Mouse (Mus musculus) intestine, postnatal 0 days (tissue): Measurements from ENCODE around the gene Zkscan17. TPM values are rescaled to one million over a fixed set of nuclear protein-coding genes. Genes with fewer than 3 reads are reported as not detected.

Experiments
- ATAC-seq: fragments of 200-750 bp; cut with Nextera tagmentation; 2 replicates; pipeline ENCODE4 v1.8.0; 2017; ENCODE audit warnings: mild to moderate bottlenecking, moderate TSS enrichment, moderate library complexity
- H3K27ac ChIP-seq: fragments of 300-500 bp; sonication (generic); 2 replicates; pipeline ENCODE4 v1.5.1; 2014; ENCODE audit warnings: mild to moderate bottlenecking, low read depth, low read length, moderate library complexity
- H3K27me3 ChIP-seq: fragments of 300-500 bp; sonication (generic); replicated peaks from 2 replicates; pipeline ENCODE4 v1.6.1; 2014; ENCODE audit warnings: low read length, mixed read lengths; ENCODE audit not compliant: control insufficient read depth, insufficient read depth
- H3K36me3 ChIP-seq: fragments of 300-500 bp; sonication (generic); 2 replicates; pipeline ENCODE4 v1.6.1; 2014; ENCODE audit warnings: mild to moderate bottlenecking, moderate library complexity; ENCODE audit not compliant: control insufficient read depth, insufficient read depth
- H3K4me1 ChIP-seq: fragments of 300-500 bp; sonication (generic); replicated peaks from 2 replicates; pipeline ENCODE4 v1.6.1; 2014; ENCODE audit warnings: antibody characterized with exemption, low read length, mixed read lengths; ENCODE audit not compliant: control insufficient read depth, insufficient read depth
- H3K4me2 ChIP-seq: fragments of 300-500 bp; sonication (generic); replicated peaks from 2 replicates; pipeline ENCODE4 v1.6.1; 2014; ENCODE audit warnings: low read depth, mild to moderate bottlenecking, moderate library complexity
- H3K4me3 ChIP-seq: fragments of 300-500 bp; sonication (generic); 2 replicates; pipeline ENCODE4 v1.5.1; 2014; ENCODE audit warnings: low read depth, low read length
- H3K9ac ChIP-seq: fragments of 300-500 bp; sonication (generic); 2 replicates; pipeline ENCODE4 v1.6.1; 2014; ENCODE audit warnings: mild to moderate bottlenecking, low read depth, low read length
- H3K9me3 ChIP-seq: fragments of 300-500 bp; sonication (generic); 2 replicates; pipeline ENCODE4 v1.6.1; 2016; ENCODE audit warnings: mixed run types; ENCODE audit not compliant: control insufficient read depth
- CTCF ChIP-seq: sonication (generic); IDR thresholded peaks from 2 replicates; pipeline ENCODE4 v1.5.1; 2016; ENCODE audit warnings: low read depth, mild to moderate bottlenecking, control low read depth, antibody characterized with exemption, moderate library complexity
- WGBS: fragments of 180-500 bp; shearing (Covaris S2); extraction: QIAGEN DNeasy Blood & Tissue Kit; methylation state at CpG from one replicate; pipeline ENCODE4 v1.1.7; 2014; 5-methylcytosine and 5-hydroxymethylcytosine counted together
- polyA plus RNA-seq: library from polyadenylated mRNA; unstranded; fragments of >200 nt; fragmentation: Nextera tagmentation; extraction: Ambion mirVana; gene quantifications from 2 replicates; pipeline ENCODE4 v1.2.1, GENCODE M21; 2015

Zkscan17 gene
- polyA plus RNA-seq, 1 experiment from 2014 or later, result 6.2 TPM

- no peak overlapping the region for H3K4me3 ChIP-seq
- TF ChIP-seq CTCF, result no peak
- H3K9ac ChIP-seq, result no peak overlapping the region
- peaks cover 39% of the 10 kb centered on the region for H3K36me3 ChIP-seq
- no peaks in the 10 kb centered on the region for H3K9me3 ChIP-seq
- 93% methylated on average over 2 of the region's 2 CpGs for WGBS
- H3K27ac ChIP-seq, result no peak overlapping the region
- H3K4me1 ChIP-seq, result no peaks in the 10 kb centered on the region
- H3K4me2 ChIP-seq, result no peak overlapping the region
- ATAC-seq, result no peak
- H3K27me3 ChIP-seq, result no peaks in the 10 kb centered on the region
Measured at GRCm38 (mm10) chr11:59456346-59456745, 70.2 kb downstream of the Zkscan17 start.

GRCm38 (mm10) chr11:59451086-59451485 is 75.5 kb downstream of the Zkscan17 start, which contains the start of gene Snap47:
Snap47 (minus strand) TSS chr11:59451186.
- Histone ChIP-seq H3K4me1 (peaks cover 3% of the 10 kb centered on the region; the same call in 1 of the 2 replicates), H3K9me3 (no peaks in the 10 kb centered on the region), H3K36me3 (peaks cover 30% of the 10 kb centered on the region), H3K27ac (no peak within 1 kb of the TSS), H3K4me2 (peak within 1 kb of the TSS; percentile 98), H3K4me3 (peak within 1 kb of the TSS; percentile 65), H3K27me3 (no peaks in the 10 kb centered on the region), H3K9ac (peak within 1 kb of the TSS; percentile 60)
- 71% methylated on average over 4 of the region's 4 CpGs for WGBS
- ATAC-seq, result no peak
- no peak for TF ChIP-seq CTCF

- Histone ChIP-seq H3K27ac (no peak overlapping the region), H3K4me1 (peaks cover 3% of the 10 kb centered on the region; the same call in 1 of the 2 replicates), H3K9me3 (no peaks in the 10 kb centered on the region), H3K4me3 (peak overlapping the region; percentile 65), H3K27me3 (no peaks in the 10 kb centered on the region), H3K36me3 (peaks cover 22% of the 10 kb centered on the region), H3K4me2 (peak overlapping the region; percentile 98), H3K9ac (peak overlapping the region; percentile 60)
- peak; percentile 52 for TF ChIP-seq CTCF
- WGBS, result under 1% methylated on average over 38 of the region's 38 CpGs
- peak; percentile 66 for ATAC-seq
Measured at GRCm38 (mm10) chr11:59450230-59450771, 76.2 kb downstream of the Zkscan17 start.

GRCm38 (mm10) chr11:59449741-59450229 is 76.8 kb downstream of the Zkscan17 start, which contains the start of gene Jmjd4:
Jmjd4 (plus strand) TSS chr11:59450045.
- H3K4me2 ChIP-seq, result peak within 1 kb of the TSS; percentile 98
- H3K9me3 ChIP-seq, result no peaks in the 10 kb centered on the region
- H3K9ac ChIP-seq, result peak within 1 kb of the TSS; percentile 60
- WGBS, result under 1% methylated on average over 31 of the region's 40 CpGs
- H3K4me1 ChIP-seq, result peaks cover 3% of the 10 kb centered on the region; the same call in 1 of the 2 replicates
- peak; percentile 90 for ATAC-seq
- no peaks in the 10 kb centered on the region for H3K27me3 ChIP-seq
- no peak within 1 kb of the TSS for H3K27ac ChIP-seq
- TF ChIP-seq CTCF, result no peak
- peaks cover 18% of the 10 kb centered on the region for H3K36me3 ChIP-seq
- peak within 1 kb of the TSS; percentile 65 for H3K4me3 ChIP-seq

DNA sequence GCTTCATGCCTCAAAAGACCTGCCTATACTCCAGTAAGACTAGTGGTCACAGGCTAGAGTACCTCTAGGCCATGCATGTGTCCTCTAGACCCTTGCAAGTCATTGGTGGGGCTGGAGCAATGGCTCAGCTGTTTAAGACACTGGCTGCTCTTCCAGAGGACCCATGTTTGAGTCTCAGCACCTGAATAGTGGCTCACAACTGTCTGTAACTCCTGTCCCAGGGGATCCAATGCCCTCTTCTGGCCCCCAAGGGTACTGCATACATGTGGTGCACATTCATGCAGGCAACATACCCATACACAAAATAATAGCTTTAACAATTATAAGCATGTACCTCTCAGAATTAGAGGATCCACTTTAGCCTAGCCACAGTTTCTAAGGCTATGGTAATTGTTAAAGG is 83.4 kb downstream of the Zkscan17 start:
- peak; percentile 31 for TF ChIP-seq CTCF
- H3K9ac ChIP-seq, result no peak overlapping the region
- no peaks in the 10 kb centered on the region; the same call in 1 of the 2 replicates for H3K36me3 ChIP-seq
- no peak for ATAC-seq
- H3K27ac ChIP-seq, result no peak overlapping the region
- H3K9me3 ChIP-seq, result no peaks in the 10 kb centered on the region
- H3K4me2 ChIP-seq, result no peak overlapping the region
- H3K27me3 ChIP-seq, result no peaks in the 10 kb centered on the region
- no peak overlapping the region for H3K4me3 ChIP-seq
- H3K4me1 ChIP-seq, result no peaks in the 10 kb centered on the region

DNA sequence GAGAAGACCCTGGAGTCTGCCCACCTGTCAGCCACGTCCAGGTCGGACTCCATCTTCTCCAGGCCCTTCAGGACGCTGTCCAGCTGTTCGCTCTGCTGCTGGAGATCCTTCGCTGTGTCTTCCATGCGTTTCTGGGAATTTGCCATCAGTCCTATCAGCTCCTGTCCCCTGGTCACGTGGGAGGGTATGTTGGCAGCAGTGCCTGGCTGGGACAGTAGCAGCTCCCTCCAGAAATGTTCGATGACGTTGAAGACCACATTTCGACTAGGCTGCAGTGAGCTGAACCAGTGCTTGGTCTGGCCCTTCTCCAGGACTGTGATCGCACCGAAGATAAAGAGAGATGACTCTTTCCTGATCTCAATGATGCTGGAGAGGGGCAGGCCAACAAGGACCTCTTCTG is 88.6 kb downstream of the Zkscan17 start:
- Histone ChIP-seq H3K4me2 (no peak overlapping the region), H3K4me1 (no peaks in the 10 kb centered on the region), H3K4me3 (no peak overlapping the region), H3K27me3 (no peaks in the 10 kb centered on the region), H3K9me3 (no peaks in the 10 kb centered on the region), H3K9ac (no peak overlapping the region), H3K36me3 (peaks cover 7% of the 10 kb centered on the region; the same call in 1 of the 2 replicates), H3K27ac (no peak overlapping the region)
- 92% methylated on average over 12 of the region's 12 CpGs for WGBS
- no peak for ATAC-seq
- TF ChIP-seq CTCF, result no peak

Other genes starting within 250 kb of the Zkscan17 start
- gene Wnt3a, start 236.0 kb downstream of the Zkscan17 start, polyA plus RNA-seq, result not detected in 2 replicates
- gene Wnt9a, start 219.8 kb downstream of the Zkscan17 start, polyA plus RNA-seq, result 2.2 and 2.4 TPM in 2 replicates
- gene Prss38, start 151.1 kb downstream of the Zkscan17 start, polyA plus RNA-seq, result not detected in 2 replicates
- 4.1 and 4.4 TPM in 2 replicates for gene Jmjd4, start 76.7 kb downstream of the Zkscan17 start, polyA plus RNA-seq
- 37.3 and 39.6 TPM in 2 replicates for gene Snap47, start 75.6 kb downstream of the Zkscan17 start, polyA plus RNA-seq
- gene Zfp867, start 54.3 kb downstream of the Zkscan17 start, polyA plus RNA-seq, result 1.8 and 2.1 TPM in 2 replicates
- gene Nlrp3, start 14.8 kb upstream of the Zkscan17 start, polyA plus RNA-seq, result 0.14 and 0.17 TPM in 2 replicates
- gene Olfr222, start 49.5 kb upstream of the Zkscan17 start, polyA plus RNA-seq, result not detected in 2 replicates
- not detected in 2 replicates for gene Olfr223, start 66.5 kb upstream of the Zkscan17 start, polyA plus RNA-seq
- 27.8 and 32.6 TPM in 2 replicates for gene Mprip, start 134.6 kb upstream of the Zkscan17 start, polyA plus RNA-seq